Mouse (Mus musculus): ENCODE data around the gene Rfc1. TPM values are rescaled to one million over a fixed set of nuclear protein-coding genes. Genes with fewer than 3 reads are reported as not detected.

Gene Rfc1
- polyA plus RNA-seq, 1 experiment = 21.5 TPM

Other genes with a start within 250 kb of the Rfc1 start
- gene Tmem156, start 243.5 kb downstream of the Rfc1 start, polyA plus RNA-seq (2012; ENCODE audit: insufficient read depth, insufficient read length, missing spikeins) = not detected in 2 replicates
- gene Klhl5, start 228.1 kb downstream of the Rfc1 start, polyA plus RNA-seq (2012; ENCODE audit: insufficient read depth, insufficient read length, missing spikeins) = 33.9 and 41.4 TPM in 2 replicates
- 2.0 and 2.2 TPM in 2 replicates for gene Wdr19, start 136.0 kb downstream of the Rfc1 start, polyA plus RNA-seq (2012; ENCODE audit: insufficient read depth, insufficient read length, missing spikeins)
- gene Klb, start 12.6 kb upstream of the Rfc1 start, polyA plus RNA-seq (2012; ENCODE audit: insufficient read depth, insufficient read length, missing spikeins) = 17.4 and 29.1 TPM in 2 replicates
- 282 and 398 TPM in 2 replicates for gene Rpl9, start 55.8 kb upstream of the Rfc1 start, polyA plus RNA-seq (2012; ENCODE audit: insufficient read depth, insufficient read length, missing spikeins)
- gene Lias, start 55.8 kb upstream of the Rfc1 start, polyA plus RNA-seq (2012; ENCODE audit: insufficient read depth, insufficient read length, missing spikeins) = 95.3 and 105 TPM in 2 replicates
- 17.4 and 29.1 TPM in 2 replicates for gene Ugdh, start 100.3 kb upstream of the Rfc1 start, polyA plus RNA-seq (2012; ENCODE audit: insufficient read depth, insufficient read length, missing spikeins)
- not detected in 2 replicates for gene Gm43552, start 157.2 kb upstream of the Rfc1 start, polyA plus RNA-seq (2012; ENCODE audit: insufficient read depth, insufficient read length, missing spikeins)
- gene Smim14, start 201.5 kb upstream of the Rfc1 start, polyA plus RNA-seq (2012; ENCODE audit: insufficient read depth, insufficient read length, missing spikeins) = 75.8 and 85.9 TPM in 2 replicates
- 168 and 188 TPM in 2 replicates for gene Ube2k, start 201.6 kb upstream of the Rfc1 start, polyA plus RNA-seq (2012; ENCODE audit: insufficient read depth, insufficient read length, missing spikeins)

All from brown adipose tissue, adult 24 weeks (tissue).